Mouse (Mus musculus) hindbrain, embryonic 15.5 days (tissue): Measurements from ENCODE around the gene Prmt1. TPM values are rescaled to one million over a fixed set of nuclear protein-coding genes. Genes with fewer than 3 reads are reported as not detected.

Experiments used
- microRNA-seq: library from miRNA; unstranded; fragments of <30 nt; microRNA quantifications from one replicate; pipeline ENCODE4, GENCODE M21; 2016
- polyA plus RNA-seq: library from polyadenylated mRNA; unstranded; fragments of >200 nt; fragmentation: Nextera tagmentation; extraction: Ambion mirVana; gene quantifications from 2 replicates; pipeline ENCODE4 v1.2.1, GENCODE M21; 2015

Gene Prmt1
- polyA plus RNA-seq, 1 experiment from 2014 or later = 590 TPM

Small RNAs within 50 kb of the gene (microRNA-seq; reads per million reads assigned to microRNA genes)
- gene Mir7054 = not detected

Other genes with a start within 250 kb of the Prmt1 start
- gene Vrk3, start 238.2 kb downstream of the Prmt1 start, polyA plus RNA-seq = 29.1 and 32.4 TPM in 2 replicates
- 1.2 and 1.3 TPM in 2 replicates for gene Zfp473, start 235.5 kb downstream of the Prmt1 start, polyA plus RNA-seq
- gene Nup62, start 170.5 kb downstream of the Prmt1 start, polyA plus RNA-seq = 45.8 and 49.5 TPM in 2 replicates
- gene Il4i1, start 170.2 kb downstream of the Prmt1 start, polyA plus RNA-seq = 1.0 and 1.3 TPM in 2 replicates
- 3.9 and 4.0 TPM in 2 replicates for gene Atf5, start 169.9 kb downstream of the Prmt1 start, polyA plus RNA-seq
- gene Akt1s1, start 137.6 kb downstream of the Prmt1 start, polyA plus RNA-seq = 90.1 and 99.1 TPM in 2 replicates
- 109 and 118 TPM in 2 replicates for gene Tbc1d17, start 137.5 kb downstream of the Prmt1 start, polyA plus RNA-seq
- gene Pnkp, start 129.4 kb downstream of the Prmt1 start, polyA plus RNA-seq = 29.1 and 30.6 TPM in 2 replicates
- 460 and 518 TPM in 2 replicates for gene Ptov1, start 116.8 kb downstream of the Prmt1 start, polyA plus RNA-seq
- 145 and 164 TPM in 2 replicates for gene Med25, start 93.9 kb downstream of the Prmt1 start, polyA plus RNA-seq
- 20.1 and 20.8 TPM in 2 replicates for gene Fuz, start 90.5 kb downstream of the Prmt1 start, polyA plus RNA-seq
- 130 and 132 TPM in 2 replicates for gene Ap2a1, start 57.1 kb downstream of the Prmt1 start, polyA plus RNA-seq
- gene Tsks, start 43.4 kb downstream of the Prmt1 start, polyA plus RNA-seq = 0.10 and 0.14 TPM in 2 replicates
- 56.1 and 58.1 TPM in 2 replicates for gene Cpt1c, start 11.7 kb downstream of the Prmt1 start, polyA plus RNA-seq
- gene Irf3, start 11.1 kb upstream of the Prmt1 start, polyA plus RNA-seq = 57.4 and 58.1 TPM in 2 replicates
- 12.8 and 13.3 TPM in 2 replicates for gene Bcl2l12, start 12.1 kb upstream of the Prmt1 start, polyA plus RNA-seq
- 49.8 and 56.5 TPM in 2 replicates for gene Scaf1, start 29.8 kb upstream of the Prmt1 start, polyA plus RNA-seq
- 15.5 and 16.0 TPM in 2 replicates for gene Rras, start 31.4 kb upstream of the Prmt1 start, polyA plus RNA-seq
- 14.6 and 15.3 TPM in 2 replicates for gene Prr12, start 66.3 kb upstream of the Prmt1 start, polyA plus RNA-seq
- gene Nosip, start 75.9 kb upstream of the Prmt1 start, polyA plus RNA-seq = 63.9 and 69.8 TPM in 2 replicates
- gene Prrg2, start 76.1 kb upstream of the Prmt1 start, polyA plus RNA-seq = 13.6 and 16.3 TPM in 2 replicates
- gene Rcn3, start 105.7 kb upstream of the Prmt1 start, polyA plus RNA-seq = 71.7 and 88.1 TPM in 2 replicates
- gene Fcgrt, start 117.3 kb upstream of the Prmt1 start, polyA plus RNA-seq = 33.9 and 36.9 TPM in 2 replicates
- 762 and 841 TPM in 2 replicates for gene Rps11, start 137.9 kb upstream of the Prmt1 start, polyA plus RNA-seq
- gene Rpl13a, start 142.2 kb upstream of the Prmt1 start, polyA plus RNA-seq = 624 and 661 TPM in 2 replicates
- gene Gm45713, start 149.7 kb upstream of the Prmt1 start, polyA plus RNA-seq = not detected in 2 replicates
- 2.0 and 2.7 TPM in 2 replicates for gene Flt3l, start 149.9 kb upstream of the Prmt1 start, polyA plus RNA-seq
- 92.4 and 98.8 TPM in 2 replicates for gene Pih1d1, start 167.7 kb upstream of the Prmt1 start, polyA plus RNA-seq
- 20.8 and 21.9 TPM in 2 replicates for gene Aldh16a1, start 168.0 kb upstream of the Prmt1 start, polyA plus RNA-seq
- 0.71 and 1.5 TPM in 2 replicates for gene Slc17a7, start 177.4 kb upstream of the Prmt1 start, polyA plus RNA-seq
- not detected in 2 replicates for gene Gfy, start 193.0 kb upstream of the Prmt1 start, polyA plus RNA-seq
- gene Pth2, start 194.4 kb upstream of the Prmt1 start, polyA plus RNA-seq = 0.71 and 3.2 TPM in 2 replicates
- gene Ccdc155, start 218.3 kb upstream of the Prmt1 start, polyA plus RNA-seq = 0.57 and 0.77 TPM in 2 replicates
- gene Dkkl1, start 225.6 kb upstream of the Prmt1 start, polyA plus RNA-seq = 10.8 and 11.9 TPM in 2 replicates
- 54.2 and 69.9 TPM in 2 replicates for gene Tead2, start 229.2 kb upstream of the Prmt1 start, polyA plus RNA-seq